Mouse (Mus musculus) embryonic fibroblast, embryonic 13.5 days (primary cell): ENCODE data around the gene Olfr1257.

Experiments
- CTCF ChIP-seq: IDR thresholded peaks from 2 replicates; pipeline ENCODE4 v1.5.1; 2011; ENCODE audit warnings: mild to moderate bottlenecking, control low read depth, low read length, moderate library complexity, borderline replicate concordance; ENCODE audit not compliant: insufficient read depth
- POLR2A ChIP-seq: IDR thresholded peaks from 2 replicates; pipeline ENCODE4 v1.6.1; 2011; ENCODE audit warnings: low read depth, mild to moderate bottlenecking, control low read depth, low read length, moderate library complexity

DNA sequence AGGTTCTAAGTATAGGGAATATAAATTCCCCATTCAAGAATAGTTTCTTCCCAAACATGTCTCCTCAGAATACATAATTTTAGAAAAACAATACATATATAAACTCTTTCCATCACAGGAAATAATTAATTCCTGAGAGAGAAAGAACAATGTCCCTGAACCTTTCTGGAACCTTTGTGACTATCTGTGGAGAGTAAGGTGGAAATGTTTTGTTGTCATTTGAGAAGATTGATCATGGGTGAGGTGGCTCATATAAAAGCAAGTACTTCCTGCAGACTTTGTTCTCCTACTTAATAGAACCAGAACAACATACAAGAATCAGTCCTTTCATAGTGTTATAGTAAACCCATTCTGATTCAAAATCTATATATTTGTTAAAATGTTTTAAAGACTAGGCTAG, 48.8 kb downstream of the Olfr1257 start, which contains the start of gene Olfr1258:
- TF ChIP-seq CTCF (no peak), POLR2A (no peak)
